Mouse (Mus musculus): ENCODE data around the gene Tmem189.
"Not testable (repeated sequence)": the region's sequence is repeated elsewhere in the genome, so short reads cannot be mapped to it uniquely, and the experiment has no call there.

The Tmem189 gene

GRCm38 (mm10) chr2:167621255-167622087, 68.2 kb downstream of the Tmem189 start:
- no peak for DNase-seq (ENCODE audit: low spot score)

DNA sequence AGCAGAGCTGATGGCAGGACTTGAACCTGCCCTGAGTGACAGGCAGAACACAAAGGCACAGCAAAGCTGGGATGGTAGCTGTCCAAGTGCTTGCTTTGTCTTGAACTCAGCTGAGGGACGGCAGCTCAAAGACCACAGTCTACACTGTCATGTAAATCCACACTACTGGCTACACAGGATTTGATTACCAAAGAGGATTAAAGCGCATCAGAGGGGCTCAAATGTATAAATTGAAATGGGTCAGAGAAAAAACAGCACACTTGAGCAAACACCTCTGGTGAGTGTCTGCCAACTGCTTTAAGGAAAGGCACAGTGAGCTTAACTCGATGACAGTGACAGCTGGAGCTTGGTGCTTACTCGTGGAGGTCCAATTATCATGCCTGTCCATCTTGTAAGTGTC, 72.2 kb downstream of the Tmem189 start:
- no peak for DNase-seq (ENCODE audit: low spot score)

DNA sequence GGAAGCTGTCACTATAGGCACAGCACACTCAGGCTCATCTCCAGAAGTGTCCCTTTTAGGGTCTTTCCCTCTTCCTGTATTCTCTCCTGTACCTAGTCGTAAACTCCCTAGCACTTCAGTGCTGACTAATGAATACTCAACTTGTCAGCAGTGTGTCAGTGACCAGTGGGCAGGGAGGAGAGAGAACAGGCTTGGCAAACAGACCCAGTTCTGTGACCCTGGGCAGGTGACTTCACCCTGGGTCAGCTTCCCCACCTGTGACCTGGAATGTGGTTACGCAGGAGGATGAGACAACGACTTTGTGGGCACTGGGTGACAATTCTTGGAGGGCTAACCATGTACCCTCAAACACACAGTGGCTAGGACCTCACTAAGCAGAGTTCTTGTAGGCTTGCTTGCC, 72.6 kb downstream of the Tmem189 start:
- no peak for DNase-seq (ENCODE audit: low spot score)

DNA sequence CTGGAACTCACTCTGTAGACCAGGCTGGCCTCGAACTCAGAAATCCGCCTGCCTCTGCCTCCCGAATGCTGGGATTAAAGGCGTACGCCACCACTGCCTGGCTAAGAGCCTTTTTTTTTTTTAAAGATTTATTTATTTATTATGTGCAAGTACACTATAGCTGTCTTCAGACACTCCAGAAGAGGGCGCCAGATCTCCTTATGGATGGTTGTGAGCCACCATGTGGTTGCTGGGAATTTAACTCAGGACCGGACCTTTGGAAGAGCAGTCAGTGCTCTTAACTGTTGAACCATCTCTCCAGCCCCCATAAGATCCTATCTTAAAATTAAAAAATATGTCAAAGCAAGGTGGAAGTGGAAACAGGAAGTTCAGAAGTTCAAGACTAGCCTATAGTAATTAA, 76.3 kb downstream of the Tmem189 start:
- DNase-seq (ENCODE audit: low spot score) = not testable (repeated sequence)

- no peak for DNase-seq (ENCODE audit: low spot score)
These were observed 77.5 kb downstream of the Tmem189 start for GRCm38 (mm10) chr2:167612122-167612521.

DNA sequence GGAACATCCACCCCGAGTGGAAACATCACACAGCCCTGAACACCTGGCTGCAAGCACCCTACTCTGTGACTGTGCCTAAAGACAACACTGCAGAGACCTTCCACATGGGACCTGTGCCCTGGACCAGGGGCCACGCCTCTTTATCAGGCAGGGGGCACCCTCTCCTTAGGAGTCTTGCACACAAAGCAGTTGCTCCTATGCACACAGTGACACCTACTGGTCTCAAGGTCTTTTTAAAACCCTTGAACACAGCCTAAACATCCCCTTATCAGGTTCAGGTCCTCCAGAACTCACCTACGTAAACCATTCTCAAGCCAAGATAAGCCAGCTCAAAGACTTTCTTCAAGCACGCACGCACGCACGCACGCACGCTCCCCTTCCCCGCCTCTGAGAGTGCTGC, 78.3 kb downstream of the Tmem189 start:
- no peak for DNase-seq (ENCODE audit: low spot score)

DNA sequence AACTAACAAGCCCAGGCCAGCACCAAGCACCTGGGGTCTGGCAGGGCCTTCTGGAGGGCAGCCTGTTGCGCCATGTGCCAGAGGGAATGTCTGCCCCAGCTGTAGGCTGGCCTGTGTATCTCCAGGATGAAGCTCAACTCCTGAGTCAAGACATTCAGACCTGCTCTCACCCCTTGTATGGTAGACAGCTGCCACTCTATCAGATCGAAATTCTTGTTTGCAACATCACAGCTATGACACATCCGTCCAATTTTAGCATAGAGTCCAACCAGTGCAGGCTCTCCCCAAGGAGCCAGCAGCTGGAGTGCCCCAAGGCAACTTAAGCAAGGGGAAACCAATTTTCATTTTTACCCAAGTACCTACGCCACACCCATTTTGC, 82.9 kb downstream of the Tmem189 start:
- DNase-seq (ENCODE audit: low spot score) = no peak

GRCm38 (mm10) chr2:167605817-167606744, 83.5 kb downstream of the Tmem189 start:
- no peak for DNase-seq (ENCODE audit: low spot score)

DNA sequence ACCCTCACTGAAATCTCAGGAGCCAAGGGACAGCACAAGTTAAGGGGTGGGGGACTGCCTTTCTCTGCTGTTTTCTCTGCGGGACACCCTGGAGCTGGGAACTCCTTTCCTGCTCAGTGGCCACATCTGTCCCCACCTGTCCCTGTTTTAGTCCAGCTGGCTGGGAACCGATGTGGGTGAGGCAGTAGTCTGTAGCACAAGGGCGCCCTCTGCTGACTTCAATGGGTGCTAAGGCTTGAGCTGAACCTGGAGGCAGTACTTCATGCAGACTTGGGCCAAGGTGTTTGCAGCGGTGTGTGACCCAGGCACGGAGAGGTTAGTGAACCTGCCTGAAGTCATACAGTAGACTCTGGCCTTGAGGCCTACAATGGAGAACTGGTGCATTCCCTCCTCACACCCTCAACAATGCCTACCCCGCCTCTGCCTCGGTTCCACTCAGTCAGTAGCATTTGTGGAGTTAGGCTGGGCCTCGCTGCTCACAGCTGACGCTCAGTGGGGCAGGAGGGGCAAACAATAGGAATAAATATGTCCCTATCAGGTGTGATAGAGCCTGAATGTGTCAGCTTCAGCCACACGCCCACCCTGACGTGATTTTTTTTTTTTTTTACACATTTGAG, 84.3 kb downstream of the Tmem189 start:
- peak; percentile 55 for DNase-seq (ENCODE audit: low spot score)

GRCm38 (mm10) chr2:167602978-167603377, 86.6 kb downstream of the Tmem189 start:
- DNase-seq (ENCODE audit: low spot score) = no peak

DNA sequence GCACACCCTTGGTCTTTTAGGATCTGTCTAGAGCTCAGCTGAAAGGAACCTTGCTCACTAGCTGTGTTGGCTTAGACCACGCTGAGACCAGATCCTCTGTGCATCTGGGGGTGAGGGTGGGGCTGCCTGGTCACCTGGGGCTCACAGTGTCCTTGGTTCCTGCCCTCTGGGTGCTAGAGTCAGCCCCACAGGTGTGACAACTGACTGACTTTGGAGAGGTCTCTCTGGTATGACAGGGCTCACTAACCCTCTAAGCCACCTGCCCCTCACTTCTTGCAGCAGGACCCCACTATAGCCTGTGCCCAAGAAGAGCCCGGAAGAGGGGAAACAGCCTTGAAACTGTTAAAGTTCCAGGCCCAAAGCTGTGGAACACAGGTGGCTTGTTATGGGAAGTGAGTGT, 87.3 kb downstream of the Tmem189 start:
- DNase-seq (ENCODE audit: low spot score) = no peak

DNA sequence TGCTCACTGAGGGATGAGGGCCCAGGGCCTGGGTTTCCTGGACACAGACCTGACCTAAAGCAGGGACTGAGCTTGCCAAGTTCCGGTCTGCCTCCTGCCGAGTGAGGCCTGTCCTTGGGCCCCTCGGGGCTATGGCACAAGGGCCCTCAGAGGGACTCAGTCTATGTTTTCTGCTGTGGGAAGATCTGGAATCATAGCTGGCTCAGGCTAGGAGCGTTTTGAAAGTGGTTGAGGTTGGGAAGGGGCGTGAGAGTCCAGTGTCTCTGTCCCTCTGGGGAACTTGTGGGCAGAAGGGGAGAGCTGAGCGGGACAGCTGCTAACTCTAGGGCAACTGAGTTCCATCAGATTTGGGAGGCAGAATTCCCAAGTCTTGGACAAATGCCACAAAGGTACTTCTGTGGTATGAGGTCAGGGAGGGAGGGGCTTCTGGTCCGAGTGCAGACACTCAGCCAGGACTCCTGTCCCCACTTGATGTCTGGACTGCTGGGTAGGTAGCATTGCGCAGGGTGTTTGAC, 89.1 kb downstream of the Tmem189 start:
- no peak for DNase-seq (ENCODE audit: low spot score)

DNA sequence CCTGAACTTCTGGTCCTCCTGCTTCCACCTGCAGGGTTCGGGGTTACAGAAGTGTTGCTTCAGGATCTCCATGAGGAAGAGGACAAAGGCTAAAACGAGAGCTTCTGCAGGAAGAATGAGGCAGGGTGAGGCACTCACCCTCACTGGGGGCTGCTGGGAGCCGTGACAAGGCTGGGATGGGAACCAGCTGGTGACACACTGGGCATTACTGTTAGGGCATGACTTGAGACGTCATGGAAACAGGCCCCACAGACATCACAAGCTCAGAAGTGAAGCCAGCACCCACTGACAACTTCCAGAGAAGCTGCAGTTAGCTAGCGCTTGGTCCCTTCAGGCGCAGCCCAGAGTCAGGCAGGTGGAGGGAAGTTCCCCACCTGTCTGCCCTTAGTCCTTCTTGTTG, 89.7 kb downstream of the Tmem189 start:
- no peak for DNase-seq (ENCODE audit: low spot score)

DNA sequence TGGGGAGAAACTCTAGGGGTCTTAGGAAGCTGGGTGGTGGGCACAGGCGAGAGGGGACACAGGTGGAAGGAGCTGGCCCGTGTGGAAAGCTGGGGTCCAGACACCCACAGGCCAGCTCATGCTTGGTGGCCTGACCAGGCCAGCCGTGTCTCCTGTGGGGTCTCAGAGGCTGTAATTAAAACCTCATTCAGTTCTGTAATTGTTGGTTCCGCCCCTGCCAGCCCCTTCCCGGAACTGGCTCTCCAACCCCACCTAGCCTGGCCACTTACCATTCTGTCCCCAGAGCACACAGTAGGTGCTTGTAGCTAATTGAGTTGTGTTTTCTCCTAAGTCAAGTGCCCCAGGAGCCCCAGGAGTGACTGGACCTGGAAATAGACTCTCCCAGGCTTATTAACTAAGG, 90.4 kb downstream of the Tmem189 start:
- DNase-seq (ENCODE audit: low spot score) = no peak

DNA sequence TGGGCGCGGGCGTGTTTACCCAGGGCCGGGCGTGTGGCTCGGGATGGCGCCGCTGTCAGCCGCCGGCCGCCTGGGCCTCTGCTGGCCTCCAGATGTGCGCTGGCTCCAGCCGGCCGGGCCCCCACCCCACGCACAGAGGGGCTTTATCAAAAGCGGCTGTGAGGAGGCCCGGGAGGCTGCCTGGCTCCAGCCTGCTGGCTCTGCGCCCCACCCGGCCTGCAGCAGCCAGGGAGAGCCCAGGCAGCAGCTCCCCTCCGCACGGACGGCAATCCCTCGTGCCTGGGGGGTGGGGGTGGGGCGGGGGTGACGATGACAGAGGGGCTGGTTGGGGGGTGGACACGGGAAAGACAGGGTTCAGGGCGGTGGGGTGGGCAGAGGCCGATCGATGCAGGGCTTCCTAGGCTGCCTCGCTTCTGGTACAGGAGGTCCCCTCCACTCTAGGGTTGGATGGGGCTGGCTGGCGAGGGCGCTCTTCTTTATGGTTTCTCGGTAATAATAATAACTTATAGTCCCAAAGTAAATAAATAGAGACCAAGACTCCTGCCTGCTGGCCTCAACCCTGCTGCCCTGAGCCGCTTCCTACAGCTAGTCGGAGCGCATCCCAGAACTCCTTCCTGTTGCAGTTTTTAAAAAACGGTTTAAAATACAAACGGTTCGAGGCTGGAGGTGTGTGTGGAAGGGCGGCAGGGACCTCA, 92.0 kb downstream of the Tmem189 start:
- DNase-seq (ENCODE audit: low spot score) = no peak

- DNase-seq (ENCODE audit: low spot score) = no peak
These were observed 92.7 kb downstream of the Tmem189 start for GRCm38 (mm10) chr2:167596726-167597491.

GRCm38 (mm10) chr2:167596262-167596661, 93.4 kb downstream of the Tmem189 start:
- no peak for DNase-seq (ENCODE audit: low spot score)

DNA sequence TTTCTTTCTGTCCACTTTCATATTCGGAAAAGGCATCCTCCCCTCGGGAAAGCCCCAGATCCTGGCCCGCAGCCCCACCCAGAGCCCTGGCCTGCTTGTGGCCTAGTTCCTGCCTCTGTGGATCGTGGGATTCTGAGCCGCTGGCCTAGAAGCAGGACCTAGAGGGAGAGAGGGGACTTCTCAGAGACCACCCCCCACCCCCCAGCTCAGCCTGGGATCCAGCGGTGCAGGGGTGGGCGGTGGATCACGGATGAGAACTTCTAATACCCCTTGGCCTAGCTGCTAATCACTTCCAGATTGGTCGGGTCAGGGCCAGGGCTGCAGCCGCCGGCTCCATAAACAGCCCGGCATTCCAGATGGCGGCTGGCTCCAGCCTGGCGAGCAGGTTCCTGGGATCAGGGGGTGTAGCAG, 93.9 kb downstream of the Tmem189 start:
- DNase-seq (ENCODE audit: low spot score) = no peak

DNA sequence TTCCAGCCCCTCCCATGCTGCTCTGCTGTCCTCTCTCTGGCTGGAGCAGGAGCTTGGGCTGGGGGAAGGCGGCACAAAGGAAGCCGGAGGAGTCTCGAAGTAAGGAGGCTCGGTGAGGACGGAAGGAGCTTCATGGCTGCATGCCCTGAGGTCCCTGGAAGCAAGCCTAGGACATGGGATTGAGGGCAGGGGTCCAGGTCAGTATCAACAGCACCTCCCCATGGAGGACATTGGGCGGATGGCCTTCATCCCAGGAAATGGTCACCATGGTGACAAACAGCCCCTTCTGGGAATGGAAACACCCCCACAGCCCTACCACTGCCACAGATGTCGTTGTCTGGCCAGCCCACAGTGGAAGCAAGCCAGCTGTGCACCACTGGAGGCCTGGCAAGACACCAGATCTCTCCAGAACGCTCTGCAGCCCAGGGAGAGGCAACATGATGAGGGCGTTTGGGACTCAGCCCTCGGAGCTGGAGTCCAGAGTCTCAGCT, 95.1 kb downstream of the Tmem189 start:
- DNase-seq (ENCODE audit: low spot score) = peak; percentile 39

GRCm38 (mm10) chr2:167593551-167594250, 95.9 kb downstream of the Tmem189 start:
- no peak for DNase-seq (ENCODE audit: low spot score)

All from urinary bladder, postnatal 10 days (tissue).